Mouse (Mus musculus): ENCODE results near the gene E430018J23Rik.
"Not testable (repeated sequence)": the region's sequence is repeated elsewhere in the genome, so short reads cannot be mapped to it uniquely, and the experiment has no call there.

E430018J23Rik gene

DNA sequence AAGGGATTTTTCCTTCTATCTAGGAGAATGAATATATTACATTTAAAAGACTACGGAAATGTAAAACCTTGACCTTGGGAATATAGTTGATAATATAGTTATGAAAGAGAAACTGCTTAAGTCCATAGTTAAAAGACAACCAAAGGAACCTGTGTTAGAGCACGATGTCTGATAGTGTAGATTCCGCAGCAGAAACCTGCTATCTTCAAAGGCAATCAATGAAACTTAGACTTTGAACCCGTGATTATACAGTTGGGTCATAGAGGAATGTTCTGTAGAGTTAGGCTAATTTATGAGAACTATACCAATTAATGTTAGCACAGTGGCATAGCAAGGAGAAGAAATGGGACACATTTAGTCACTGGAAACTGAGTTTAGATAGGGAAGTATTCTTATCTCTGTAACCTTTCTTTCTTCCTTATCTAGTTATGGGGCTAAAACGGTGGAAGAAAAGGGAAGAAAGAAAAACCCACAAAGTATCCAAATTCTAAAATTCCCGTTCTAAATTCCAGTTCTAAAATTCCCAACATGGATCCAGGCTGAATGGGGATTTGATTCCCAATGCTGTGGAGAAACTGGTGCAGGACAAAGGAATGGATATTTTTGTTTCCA, 15.0 kb downstream of the E430018J23Rik start:
- DNase-seq = no peak

DNA sequence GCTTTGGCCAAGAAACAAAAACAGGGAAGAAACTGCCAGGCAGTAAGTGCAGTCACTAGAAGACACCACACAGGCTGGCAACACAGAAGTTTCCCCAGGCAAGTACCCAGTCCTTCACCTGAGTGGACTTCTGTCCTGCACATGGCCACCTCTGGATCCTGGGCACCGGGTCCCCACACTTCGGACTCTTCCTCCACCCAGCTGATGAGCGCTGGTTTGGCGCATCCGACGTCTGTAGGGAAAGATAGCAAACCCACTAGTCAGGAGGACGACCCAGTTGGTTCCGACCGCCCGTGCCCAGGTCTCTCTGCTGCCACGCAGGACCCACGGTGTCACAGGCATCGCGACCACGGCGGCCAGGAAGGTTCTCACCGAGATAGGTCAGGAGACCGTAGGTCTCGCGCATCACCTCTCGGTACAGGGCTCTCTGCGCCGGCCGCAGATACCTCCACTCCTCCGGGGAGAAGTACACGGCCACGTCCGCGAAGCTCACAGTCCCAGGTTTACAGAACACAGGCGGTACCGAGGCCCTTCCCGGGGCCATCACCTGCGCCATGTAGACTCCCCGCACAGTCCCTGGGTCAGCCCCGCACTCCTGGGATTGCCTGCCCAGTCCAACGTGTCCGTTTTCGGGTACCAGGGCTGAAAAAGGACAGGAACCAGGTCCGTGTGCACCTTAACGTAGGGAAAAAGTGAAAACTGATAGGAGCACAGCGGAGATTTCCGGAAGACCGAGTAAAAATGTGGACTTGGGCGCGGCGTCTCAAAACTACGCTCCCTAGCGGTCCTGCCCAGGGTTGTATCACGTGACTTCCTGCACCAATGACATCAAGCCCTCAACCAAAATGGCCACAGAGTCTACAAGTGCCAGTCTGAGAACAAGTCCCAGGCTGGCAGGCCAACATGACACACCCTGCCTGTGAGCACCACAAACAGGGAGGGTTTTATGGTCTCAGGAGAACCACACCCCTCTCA, 17.9 kb downstream of the E430018J23Rik start, which contains the start of gene Zfp747:
Zfp747 (minus strand) TSS at position 780 of the 975 bp plus-strand sequence.
- DNase-seq = peak; percentile 95

GRCm38 (mm10) chr7:127371870-127372269, 21.6 kb downstream of the E430018J23Rik start:
- not testable (repeated sequence) for DNase-seq

GRCm38 (mm10) chr7:127371213-127371612, 22.2 kb downstream of the E430018J23Rik start:
- DNase-seq = no peak

DNA sequence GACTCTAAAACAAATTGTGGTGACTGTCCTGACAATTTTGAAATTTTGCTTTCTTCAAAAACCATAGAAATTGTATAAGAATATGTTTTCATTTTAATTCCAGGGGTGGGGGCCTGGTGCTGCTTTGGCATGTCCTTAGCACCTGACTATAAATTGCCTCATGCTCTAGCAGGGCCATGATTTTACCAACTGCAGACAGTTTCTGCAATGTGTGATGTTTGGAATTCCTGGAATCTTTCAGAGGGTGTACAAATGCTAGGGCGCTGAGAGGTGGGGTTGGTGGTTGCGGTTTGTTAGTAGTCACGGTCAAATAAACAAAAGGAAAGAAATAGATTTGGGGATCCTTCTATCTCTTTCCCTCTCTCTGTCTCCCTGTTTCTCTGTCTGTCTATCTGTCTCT, 27.2 kb downstream of the E430018J23Rik start:
- DNase-seq = no peak

DNA sequence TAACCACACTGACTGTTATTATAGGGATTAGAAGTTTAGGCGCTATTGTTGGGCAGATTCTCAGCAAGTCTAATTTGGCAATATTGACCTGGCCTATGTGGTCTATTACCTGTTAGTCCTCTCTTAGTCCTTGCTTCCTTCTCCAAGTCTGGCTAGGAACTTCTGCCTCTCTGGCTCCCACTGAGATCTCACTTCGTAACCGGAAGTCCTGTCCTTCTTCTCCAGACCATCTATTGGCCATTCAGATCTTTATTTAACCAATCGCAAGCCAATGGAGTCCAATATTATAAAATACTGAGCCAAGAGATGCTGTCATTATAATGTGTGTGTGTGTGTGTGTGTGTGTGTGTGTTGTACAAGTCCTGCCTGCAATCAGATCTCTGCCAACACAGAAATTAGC, 29.3 kb downstream of the E430018J23Rik start:
- no peak for DNase-seq

DNA sequence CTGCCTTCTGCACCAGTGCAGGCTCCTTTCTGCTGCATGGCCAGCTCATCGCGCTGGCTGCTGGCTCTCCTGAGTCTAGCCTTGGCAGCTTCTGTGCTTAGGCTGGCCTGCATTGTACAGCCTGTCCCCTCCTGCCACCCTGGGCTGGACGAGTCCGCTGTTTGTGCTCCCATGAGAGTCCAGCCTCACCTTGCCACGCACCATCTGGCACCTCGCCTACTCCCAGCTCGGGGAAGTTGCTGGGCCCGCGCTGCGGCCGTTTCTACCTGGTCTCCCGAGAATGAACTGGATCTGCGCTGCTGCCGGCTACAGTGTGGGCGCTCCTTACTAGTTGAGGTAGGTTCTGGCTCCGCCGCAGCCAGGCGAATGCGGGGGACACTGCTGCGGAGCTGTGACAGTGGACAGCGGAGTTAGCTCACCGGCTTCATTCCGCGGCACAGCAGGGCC, 29.9 kb downstream of the E430018J23Rik start:
- peak; percentile 64 for DNase-seq

DNA sequence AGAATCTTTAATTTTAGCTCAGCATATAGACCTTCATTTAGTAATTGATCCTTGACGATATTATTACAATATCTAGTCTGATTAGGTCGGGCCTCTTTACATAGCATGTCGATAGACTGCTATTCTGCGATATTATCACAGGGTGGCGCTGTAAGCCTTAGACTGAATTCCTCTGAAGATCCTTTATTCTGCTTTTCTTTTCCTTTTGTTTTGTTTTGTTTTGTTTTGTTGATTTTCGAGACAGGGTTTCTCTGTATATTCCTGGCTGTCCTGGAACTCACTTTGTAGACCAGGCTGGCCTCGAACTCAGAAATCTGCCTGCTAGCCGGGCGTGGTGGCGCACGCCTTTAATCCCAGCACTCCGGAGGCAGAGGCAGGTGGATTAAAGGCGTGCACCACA, 31.0 kb downstream of the E430018J23Rik start:
- DNase-seq = peak; percentile 57

DNA sequence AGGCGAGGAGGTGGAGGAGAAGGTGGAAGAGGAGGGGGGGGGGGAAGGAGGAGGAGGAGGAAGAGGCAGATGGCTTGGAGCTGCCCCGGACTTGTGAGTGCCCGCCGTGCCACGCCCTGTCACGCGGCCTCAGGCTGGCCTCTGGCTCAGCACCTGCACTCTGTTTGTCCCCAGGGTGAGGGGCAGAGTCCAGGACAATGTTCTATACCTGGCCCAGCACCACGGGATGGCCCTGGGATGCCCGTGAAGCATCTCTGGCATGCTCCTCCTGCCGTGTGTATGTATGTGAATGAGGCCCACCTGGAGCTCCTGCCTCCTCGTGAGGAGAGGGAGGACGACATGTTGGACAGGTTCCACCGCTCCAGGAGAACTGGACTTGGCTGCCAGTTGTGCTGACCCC, 32.0 kb downstream of the E430018J23Rik start:
- DNase-seq = no peak

- no peak for DNase-seq
These were observed 33.2 kb downstream of the E430018J23Rik start for GRCm38 (mm10) chr7:127360265-127360664.

DNA sequence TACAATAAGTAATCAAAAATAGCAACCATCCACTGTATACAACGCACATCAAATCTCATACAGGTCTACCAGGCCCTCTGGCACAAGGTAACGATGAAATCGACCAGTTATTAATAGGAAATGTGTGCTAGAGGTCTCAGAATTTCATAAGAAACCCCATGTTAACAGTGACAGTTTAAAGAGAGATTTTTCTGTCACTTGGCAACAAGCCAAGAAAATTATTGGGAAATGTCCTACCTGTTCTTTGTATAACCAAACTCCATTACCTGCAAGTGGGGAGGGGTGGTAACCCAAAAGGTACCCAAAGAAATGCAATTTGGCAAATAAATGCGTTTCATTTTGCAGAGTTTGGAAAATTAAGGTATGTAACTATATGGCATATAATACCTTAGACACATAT, 35.0 kb downstream of the E430018J23Rik start:
- no peak for DNase-seq

- DNase-seq = no peak
These were observed 35.6 kb downstream of the E430018J23Rik start for GRCm38 (mm10) chr7:127357871-127358270.

GRCm38 (mm10) chr7:127355796-127356195, 37.6 kb downstream of the E430018J23Rik start:
- DNase-seq = no peak

- no peak for DNase-seq
These were observed 42.0 kb downstream of the E430018J23Rik start for GRCm38 (mm10) chr7:127351230-127352004.

DNA sequence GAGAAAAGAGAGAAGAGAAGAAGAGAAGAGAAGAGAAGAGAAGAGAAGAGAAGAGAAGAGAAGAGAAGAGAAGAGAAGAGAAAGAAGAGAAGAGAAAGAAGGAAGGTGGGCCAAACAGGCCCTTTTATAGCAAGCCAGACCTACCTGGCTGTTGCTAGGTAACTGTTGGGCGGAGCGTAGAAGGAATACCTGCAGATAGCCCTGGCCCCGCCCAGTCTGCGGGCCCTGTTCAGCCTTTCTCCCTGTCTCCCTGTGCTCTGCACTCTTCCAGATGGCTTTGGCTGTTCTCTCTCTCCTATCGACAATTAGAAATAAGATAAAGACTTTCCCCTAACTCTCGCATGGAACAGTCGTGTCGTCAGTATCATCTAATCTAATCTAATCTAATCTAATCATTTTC, 46.8 kb downstream of the E430018J23Rik start:
- peak; percentile 80 for DNase-seq

DNA sequence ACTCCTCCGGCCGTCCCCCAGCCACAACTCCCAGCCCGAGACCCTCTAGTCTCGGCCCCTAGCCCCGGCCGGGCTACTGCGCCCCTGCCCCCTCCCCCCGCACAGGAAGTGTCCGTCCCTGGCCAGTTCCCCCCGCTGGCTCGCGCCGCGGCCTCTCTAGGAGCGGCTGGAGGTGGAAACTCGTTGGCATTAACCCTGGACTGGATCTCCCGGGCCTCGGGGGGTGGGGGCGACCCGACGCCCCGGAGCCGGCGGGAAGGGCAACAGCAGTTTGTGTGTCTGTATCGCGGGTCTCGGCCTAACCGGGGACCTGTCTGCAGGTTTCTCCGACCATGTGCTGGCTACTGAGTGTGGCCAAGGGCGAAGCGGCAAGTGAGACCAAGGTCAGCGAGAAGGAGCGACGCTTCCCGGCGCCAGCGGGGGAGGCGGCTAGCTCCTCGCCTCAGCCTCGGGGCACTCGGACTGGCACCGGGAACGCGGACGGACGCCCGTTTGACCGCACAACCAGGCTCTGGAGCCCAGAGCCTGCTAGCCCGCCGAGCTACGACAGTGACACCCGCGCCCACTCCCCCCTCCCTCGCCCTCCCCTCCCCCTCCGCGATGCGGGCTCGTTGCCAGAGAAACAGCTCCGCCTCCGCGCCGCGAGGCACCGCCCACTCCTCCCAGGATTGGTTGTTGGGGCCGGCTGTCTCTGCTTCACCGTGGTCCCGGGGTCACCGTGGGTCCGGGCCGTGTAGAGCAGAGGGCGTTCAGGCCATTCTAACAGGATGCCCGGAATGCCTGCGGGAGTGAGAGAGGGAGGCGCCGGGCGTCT, 47.7 kb downstream of the E430018J23Rik start, which contains the start of gene Zfp768:
Zfp768 (minus strand) TSS at position 78 of the 814 bp plus-strand sequence.
- peak; percentile 97 for DNase-seq

- peak; percentile 81 for DNase-seq
These were observed 48.3 kb downstream of the E430018J23Rik start for GRCm38 (mm10) chr7:127345092-127345491.

- no peak for DNase-seq
These were observed 49.1 kb downstream of the E430018J23Rik start for GRCm38 (mm10) chr7:127344371-127344770.

DNA sequence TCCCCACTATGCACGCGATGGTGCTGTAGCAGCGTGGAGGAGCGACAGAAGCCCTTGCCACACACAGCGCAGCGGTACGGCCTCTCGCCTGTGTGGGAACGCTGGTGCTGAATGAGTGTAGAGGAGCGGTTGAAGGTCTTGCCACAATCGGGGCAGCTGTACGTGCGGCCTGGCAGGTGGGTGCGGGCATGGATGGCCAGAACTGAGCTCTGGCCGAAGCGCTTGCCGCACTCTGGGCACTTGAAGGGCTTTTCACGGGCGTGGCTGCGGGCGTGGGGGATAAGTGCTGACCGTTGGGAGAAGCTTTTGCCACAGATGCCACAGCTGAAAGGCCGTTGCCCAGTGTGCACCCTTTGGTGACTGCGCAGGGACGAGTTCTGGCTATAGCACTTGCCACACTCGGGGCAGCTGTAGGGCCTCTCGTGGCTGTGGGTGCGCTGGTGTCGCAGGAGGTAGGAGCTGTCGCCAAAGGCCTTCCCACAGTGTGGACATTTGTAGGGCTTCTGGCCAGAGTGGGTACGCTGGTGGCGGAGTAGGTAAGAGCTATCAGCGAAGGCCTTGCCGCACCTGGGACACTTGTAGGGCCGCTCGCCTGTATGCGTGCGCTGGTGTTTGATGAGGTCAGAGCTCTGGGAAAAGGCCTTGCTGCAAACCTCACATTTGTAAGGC, 49.9 kb downstream of the E430018J23Rik start:
- DNase-seq = no peak

DNA sequence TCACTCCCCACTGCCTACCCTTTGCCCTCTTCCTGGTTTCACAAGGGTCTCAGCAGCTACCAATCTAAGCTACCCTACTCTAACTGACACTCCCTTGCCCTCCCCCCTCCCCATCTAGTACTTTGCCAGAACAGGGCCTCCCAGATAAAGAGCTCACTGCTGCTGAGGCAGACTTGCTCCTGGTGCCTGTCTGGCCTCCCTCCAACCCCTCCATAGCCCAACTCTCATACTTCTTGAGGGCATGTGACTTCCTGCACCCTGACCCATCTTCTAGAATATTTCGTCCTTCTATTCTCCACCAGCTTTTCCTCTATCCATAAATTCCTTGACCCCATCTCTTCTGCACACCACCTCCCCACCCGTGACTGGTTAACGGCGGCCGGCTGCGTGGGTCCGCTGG, 50.5 kb downstream of the E430018J23Rik start:
- no peak for DNase-seq

GRCm38 (mm10) chr7:127342332-127342731, 51.1 kb downstream of the E430018J23Rik start:
- no peak for DNase-seq

Measured in kidney, postnatal 10 days (tissue).